Mouse (Mus musculus): ENCODE measurements at regions not wholly inside any gene's neighbourhood (a gene's known extent, or its start where the extent isn't known, plus 50 kb on each side); places are given as distances from the start of the nearest gene placed in this dataset.

DNA sequence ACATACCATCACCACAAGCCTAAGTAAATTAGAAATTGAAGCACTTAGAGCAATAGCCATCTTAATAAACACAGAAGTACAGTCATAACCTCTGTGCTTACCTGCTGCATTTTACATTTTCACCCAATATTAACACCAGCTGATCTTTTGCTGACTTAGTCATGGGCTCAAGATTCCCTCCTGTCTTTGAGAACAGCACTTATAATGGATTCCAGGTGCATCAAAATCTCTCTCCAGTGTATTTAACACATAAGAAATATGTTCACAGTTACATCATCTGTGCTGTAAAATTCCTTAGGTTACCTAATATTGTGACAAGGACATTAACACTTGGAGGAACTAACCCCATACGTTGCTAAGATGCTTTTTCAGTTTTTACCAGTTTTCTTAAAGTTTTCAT is 849.1 kb downstream of the Stpg2 start:
- Histone ChIP-seq H3K9me3 (replicated peaks) (no peaks in the 10 kb centered on the region), H3K4me3 (ENCODE audit: low read depth, low read length) (no peak overlapping the region), H3K27me3 (ENCODE audit: insufficient read depth, low read length) (0 out of 2 replicates have a peak, but pooled peaks cover 5% of the 10 kb centered on the region), H3K4me1 (ENCODE audit: insufficient read depth, low read depth, low read length) (no peaks in the 10 kb centered on the region), H3K36me3 (replicated peaks) (no peaks in the 10 kb centered on the region)
- DNase-seq (ENCODE audit: low spot score), result no peak
- TF ChIP-seq CTCF (IDR thresholded peaks at IDR 0.05; ENCODE audit: low read depth, low read length) (no peak), POLR2AphosphoS5 (IDR thresholded peaks at IDR 0.05; ENCODE audit: insufficient replicate concordance, low read depth, low read length) (no peak), TAL1 (conservative IDR thresholded peaks at IDR 0.05; ENCODE audit: low read depth, low read length) (no peak), GATA1 (IDR thresholded peaks at IDR 0.05; ENCODE audit: borderline replicate concordance, low read length) (no peak), GATA2 (IDR thresholded peaks at IDR 0.05; ENCODE audit: borderline replicate concordance, low read depth, low read length) (no peak)
- no peak for ATAC-seq (ENCODE audit: extremely low read depth, insufficient number of reproducible peaks, low FRiP score, poor library complexity, severe bottlenecking)

GRCm38 (mm10) chr3:140057962-140058631 is 852.6 kb downstream of the Stpg2 start:
- no peaks in the 10 kb centered on the region for H3K4me1 ChIP-seq (ENCODE audit: insufficient read depth, low read depth, low read length)
- no peak for ATAC-seq (ENCODE audit: extremely low read depth, insufficient number of reproducible peaks, low FRiP score, poor library complexity, severe bottlenecking)
- no peak for DNase-seq (ENCODE audit: low spot score)
- H3K9me3 ChIP-seq (replicated peaks), result no peaks in the 10 kb centered on the region
- no peaks in the 10 kb centered on the region for H3K36me3 ChIP-seq (replicated peaks)
- H3K27me3 ChIP-seq (ENCODE audit: insufficient read depth, low read length), result 0 out of 2 replicates have a peak, but pooled peaks cover 5% of the 10 kb centered on the region
- no peak overlapping the region for H3K4me3 ChIP-seq (ENCODE audit: low read depth, low read length)
- TF ChIP-seq CTCF (IDR thresholded peaks at IDR 0.05; ENCODE audit: low read depth, low read length), result no peak
- no peak for TF ChIP-seq TAL1 (conservative IDR thresholded peaks at IDR 0.05; ENCODE audit: low read depth, low read length)
- TF ChIP-seq GATA2 (IDR thresholded peaks at IDR 0.05; ENCODE audit: borderline replicate concordance, low read depth, low read length), result no peak
- TF ChIP-seq POLR2AphosphoS5 (IDR thresholded peaks at IDR 0.05; ENCODE audit: insufficient replicate concordance, low read depth, low read length), result no peak
- no peak for TF ChIP-seq GATA1 (IDR thresholded peaks at IDR 0.05; ENCODE audit: borderline replicate concordance, low read length)

- TF ChIP-seq POLR2AphosphoS5 (IDR thresholded peaks at IDR 0.05; ENCODE audit: insufficient replicate concordance, low read depth, low read length), result no peak
- ATAC-seq (ENCODE audit: extremely low read depth, insufficient number of reproducible peaks, low FRiP score, poor library complexity, severe bottlenecking) (no peak), DNase-seq (ENCODE audit: low spot score) (no peak)
- no peaks in the 10 kb centered on the region for H3K9me3 ChIP-seq (replicated peaks)
- H3K27me3 ChIP-seq (ENCODE audit: insufficient read depth, low read length), result 0 out of 2 replicates have a peak, but pooled peaks cover 5% of the 10 kb centered on the region
- H3K36me3 ChIP-seq (replicated peaks), result no peaks in the 10 kb centered on the region
- no peaks in the 10 kb centered on the region for H3K4me1 ChIP-seq (ENCODE audit: insufficient read depth, low read depth, low read length)
- no peak overlapping the region for H3K4me3 ChIP-seq (ENCODE audit: low read depth, low read length)
These were observed 853.6 kb downstream of the Stpg2 start for GRCm38 (mm10) chr3:140059102-140059501.

- no peak for DNase-seq (ENCODE audit: low spot score)
- H3K4me1 ChIP-seq (ENCODE audit: insufficient read depth, low read depth, low read length), result no peaks in the 10 kb centered on the region
- H3K9me3 ChIP-seq (replicated peaks), result no peaks in the 10 kb centered on the region
- no peak overlapping the region for H3K4me3 ChIP-seq (ENCODE audit: low read depth, low read length)
- no peaks in the 10 kb centered on the region for H3K36me3 ChIP-seq (replicated peaks)
- H3K27me3 ChIP-seq (ENCODE audit: insufficient read depth, low read length), result 0 out of 2 replicates have a peak, but pooled peaks cover 5% of the 10 kb centered on the region
- ATAC-seq (ENCODE audit: extremely low read depth, insufficient number of reproducible peaks, low FRiP score, poor library complexity, severe bottlenecking), result no peak
- TF ChIP-seq GATA1 (IDR thresholded peaks at IDR 0.05; ENCODE audit: borderline replicate concordance, low read length) (no peak), POLR2AphosphoS5 (IDR thresholded peaks at IDR 0.05; ENCODE audit: insufficient replicate concordance, low read depth, low read length) (no peak), TAL1 (conservative IDR thresholded peaks at IDR 0.05; ENCODE audit: low read depth, low read length) (no peak), CTCF (IDR thresholded peaks at IDR 0.05; ENCODE audit: low read depth, low read length) (no peak), GATA2 (IDR thresholded peaks at IDR 0.05; ENCODE audit: borderline replicate concordance, low read depth, low read length) (no peak)
These were observed 854.1 kb downstream of the Stpg2 start for GRCm38 (mm10) chr3:140059522-140060110.

DNA sequence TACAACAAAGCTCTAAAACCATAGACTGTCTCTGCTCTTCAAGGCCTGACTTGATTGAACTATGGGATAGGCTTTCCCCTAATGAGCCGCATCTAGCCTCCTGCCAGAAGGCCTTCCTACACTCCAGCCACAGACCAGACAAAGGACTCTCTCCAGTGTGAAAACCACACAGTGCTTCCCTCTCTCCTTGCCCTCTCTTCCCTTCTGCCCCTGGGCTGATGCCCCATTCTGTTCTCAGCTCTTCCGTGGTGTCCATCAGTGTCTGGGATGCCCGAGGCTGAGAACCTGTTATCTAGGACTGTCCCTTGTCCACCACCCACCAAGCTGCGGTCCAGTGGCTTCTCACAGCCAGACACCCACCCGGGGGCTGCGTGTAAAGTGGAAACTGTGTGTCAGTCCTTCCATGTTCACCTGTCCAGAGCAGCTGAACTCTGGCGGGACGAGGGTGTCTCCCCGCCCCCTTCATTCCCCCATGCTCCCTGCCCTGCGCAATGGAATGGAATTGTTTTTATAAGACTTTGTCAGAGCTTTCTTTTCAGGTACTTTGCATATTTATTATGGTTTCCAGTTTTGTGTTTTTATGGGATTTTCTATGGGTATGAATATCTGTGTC is 856.4 kb downstream of the Stpg2 start:
- ATAC-seq (ENCODE audit: extremely low read depth, insufficient number of reproducible peaks, low FRiP score, poor library complexity, severe bottlenecking), result no peak
- DNase-seq (ENCODE audit: low spot score), result no peak
- TF ChIP-seq POLR2AphosphoS5 (IDR thresholded peaks at IDR 0.05; ENCODE audit: insufficient replicate concordance, low read depth, low read length), result no peak
- TF ChIP-seq CTCF (IDR thresholded peaks at IDR 0.05; ENCODE audit: low read depth, low read length), result no peak
- TF ChIP-seq GATA2 (IDR thresholded peaks at IDR 0.05; ENCODE audit: borderline replicate concordance, low read depth, low read length), result no peak
- TF ChIP-seq GATA1 (IDR thresholded peaks at IDR 0.05; ENCODE audit: borderline replicate concordance, low read length), result no peak
- TF ChIP-seq TAL1 (conservative IDR thresholded peaks at IDR 0.05; ENCODE audit: low read depth, low read length), result no peak
- H3K4me1 ChIP-seq (ENCODE audit: insufficient read depth, low read depth, low read length), result no peaks in the 10 kb centered on the region
- H3K9me3 ChIP-seq (replicated peaks), result no peaks in the 10 kb centered on the region
- H3K36me3 ChIP-seq (replicated peaks), result no peaks in the 10 kb centered on the region
- 0 out of 2 replicates have a peak, but pooled peaks cover under 1% of the 10 kb centered on the region for H3K27me3 ChIP-seq (ENCODE audit: insufficient read depth, low read length)
- no peak overlapping the region for H3K4me3 ChIP-seq (ENCODE audit: low read depth, low read length)

DNA sequence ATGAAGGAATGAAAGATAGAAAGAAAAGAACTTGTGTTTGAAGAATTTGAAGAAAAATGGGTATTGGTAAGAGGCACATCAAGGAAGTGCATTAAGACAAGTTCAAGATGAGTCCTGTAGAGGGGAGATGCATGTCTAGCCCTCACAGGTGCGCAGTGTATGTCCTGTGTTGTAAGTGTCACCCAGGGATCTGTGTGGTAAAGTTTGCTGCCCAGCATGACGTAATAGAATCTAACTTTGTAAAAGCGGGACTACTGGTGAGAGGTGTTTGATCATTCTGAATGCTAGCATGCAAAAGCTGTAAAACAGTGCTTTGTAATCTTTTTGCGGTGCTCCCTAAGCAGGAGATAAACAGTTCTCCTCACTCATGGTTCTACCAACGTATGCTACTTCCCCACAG is 857.4 kb downstream of the Stpg2 start:
- no peak for DNase-seq (ENCODE audit: low spot score)
- Histone ChIP-seq H3K36me3 (replicated peaks) (no peaks in the 10 kb centered on the region), H3K27me3 (ENCODE audit: insufficient read depth, low read length) (no peaks in the 10 kb centered on the region), H3K4me1 (ENCODE audit: insufficient read depth, low read depth, low read length) (no peaks in the 10 kb centered on the region), H3K9me3 (replicated peaks) (no peaks in the 10 kb centered on the region), H3K4me3 (ENCODE audit: low read depth, low read length) (no peak overlapping the region)
- ATAC-seq (ENCODE audit: extremely low read depth, insufficient number of reproducible peaks, low FRiP score, poor library complexity, severe bottlenecking), result no peak
- TF ChIP-seq POLR2AphosphoS5 (IDR thresholded peaks at IDR 0.05; ENCODE audit: insufficient replicate concordance, low read depth, low read length) (no peak), CTCF (IDR thresholded peaks at IDR 0.05; ENCODE audit: low read depth, low read length) (no peak), TAL1 (conservative IDR thresholded peaks at IDR 0.05; ENCODE audit: low read depth, low read length) (no peak), GATA2 (IDR thresholded peaks at IDR 0.05; ENCODE audit: borderline replicate concordance, low read depth, low read length) (no peak)

All from G1E (cell line).